Mouse (Mus musculus): ENCODE results near the gene Aacs.

GRCm38 (mm10) chr5:125565725-125566124 lies 90.1 kb downstream of the Aacs start:
- TF ChIP-seq CTCF (IDR thresholded peaks at IDR 0.05; ENCODE audit: extremely low read depth, insufficient read length, insufficient replicate concordance, low read depth, low read length) (no peak), POLR2A (IDR thresholded peaks at IDR 0.05; ENCODE audit: low read depth, low read length) (no peak)
